Mouse (Mus musculus): ENCODE results near the gene Gm20671. TPM values are rescaled to one million over a fixed set of nuclear protein-coding genes. Genes with fewer than 3 reads are reported as not detected.

The Gm20671 gene
- polyA plus RNA-seq, 1 experiment from 2014 or later = not detected

DNA sequence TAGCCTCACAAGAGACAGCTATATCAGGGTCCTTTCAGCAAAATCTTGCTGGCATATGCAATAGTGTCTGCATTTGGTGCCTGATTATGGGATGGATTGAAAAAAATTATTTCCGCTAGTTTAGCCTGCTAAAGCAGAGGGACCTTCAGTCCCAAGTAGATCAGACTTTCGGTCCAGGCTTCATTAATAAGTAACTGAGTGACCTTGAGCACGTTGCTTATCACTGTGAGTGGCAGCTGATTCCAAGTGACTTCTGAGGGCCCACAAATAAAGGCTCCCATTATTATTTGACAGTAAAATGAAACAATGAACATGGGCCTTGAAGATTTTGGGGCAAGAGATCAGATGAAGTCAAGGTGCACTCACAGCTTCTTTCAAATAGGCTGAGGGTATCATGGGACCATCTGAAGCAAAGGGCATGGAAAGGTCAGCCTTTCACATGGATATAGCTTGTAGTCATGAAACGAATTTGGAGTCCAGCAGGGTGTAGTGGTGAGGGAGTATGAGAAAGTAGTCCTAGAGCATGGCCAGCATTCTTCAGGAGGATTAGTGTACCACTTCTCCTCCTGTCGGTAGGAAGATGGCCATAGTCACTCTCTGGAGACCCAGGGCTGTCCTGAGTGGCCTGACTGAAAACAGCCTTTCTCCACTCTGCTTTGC lies 129.6 kb downstream of the Gm20671 start:
- Histone ChIP-seq H3K27me3 (no peaks in the 10 kb centered on the region), H3K9me3 (replicated peaks) (no peaks in the 10 kb centered on the region)
- ATAC-seq (ENCODE audit: low FRiP score) = no peak

GRCm38 (mm10) chr5:32693411-32693810 lies 133.5 kb downstream of the Gm20671 start:
- 61% methylated on average over 2 of the region's 2 CpGs for WGBS
- H3K9me3 ChIP-seq (replicated peaks) = no peaks in the 10 kb centered on the region
- H3K4me3 ChIP-seq = no peak overlapping the region
- no peak overlapping the region for H3K9ac ChIP-seq
- H3K36me3 ChIP-seq = no peaks in the 10 kb centered on the region
- H3K4me2 ChIP-seq (replicated peaks) = no peak overlapping the region
- no peaks in the 10 kb centered on the region for H3K4me1 ChIP-seq
- no peak for ATAC-seq (ENCODE audit: low FRiP score)
- no peaks in the 10 kb centered on the region for H3K27me3 ChIP-seq
- H3K27ac ChIP-seq = no peak overlapping the region

More for the DNA sequence above, 129.6 kb downstream of the Gm20671 start:
- WGBS = 75% methylated on average over 5 of the region's 5 CpGs
- H3K36me3 ChIP-seq = no peaks in the 10 kb centered on the region
- H3K4me1 ChIP-seq = no peaks in the 10 kb centered on the region
- H3K4me2 ChIP-seq (replicated peaks) = no peak overlapping the region
- H3K9ac ChIP-seq = no peak overlapping the region
- no peak overlapping the region for H3K4me3 ChIP-seq
- no peak overlapping the region for H3K27ac ChIP-seq

Other genes starting within 250 kb of the Gm20671 start
- gene Yes1, start 215.9 kb downstream of the Gm20671 start, polyA plus RNA-seq (2016; fragmentation: Nextera tagmentation; extraction: Ambion mirVana) = 34.2 and 37.1 TPM in 2 replicates
- gene Pisd, start 41.5 kb downstream of the Gm20671 start, polyA plus RNA-seq (2016; fragmentation: Nextera tagmentation; extraction: Ambion mirVana) = 78.6 and 83.2 TPM in 2 replicates
- 17.3 and 18.1 TPM in 2 replicates for gene Prr14l, start 27.1 kb upstream of the Gm20671 start, polyA plus RNA-seq (2016; fragmentation: Nextera tagmentation; extraction: Ambion mirVana)
- 34.1 and 40.3 TPM in 2 replicates for gene Depdc5, start 36.6 kb upstream of the Gm20671 start, polyA plus RNA-seq (2016; fragmentation: Nextera tagmentation; extraction: Ambion mirVana)
- gene Ywhah, start 191.7 kb upstream of the Gm20671 start, polyA plus RNA-seq (2016; fragmentation: Nextera tagmentation; extraction: Ambion mirVana) = 461 and 499 TPM in 2 replicates

Measured in hindbrain, embryonic 12.5 days (tissue).